Mouse (Mus musculus) adrenal gland, postnatal 4 days (tissue): ENCODE data around the gene Zfp85. TPM values are rescaled to one million over a fixed set of nuclear protein-coding genes. Genes with fewer than 3 reads are reported as not detected.
"Not testable (repeated sequence)": the region's sequence is repeated elsewhere in the genome, so short reads cannot be mapped to it uniquely, and the experiment has no call there.

Experiments used
- DNase-seq, 2 experiments: peaks; one replicate each; pipeline ENCODE4 v3.0.0; 2021 to 2022; ENCODE audit warnings: low spot score in 2 of 2, mixed read lengths in 2 of 2
- long read RNA-seq, 2 experiments: library from polyadenylated mRNA; stranded (forward); transcript quantifications; one replicate each; pipeline ENCODE4 v2.0.0; 2021
- total RNA-seq, 2 experiments: library from RNA; stranded (reverse); gene quantifications; 2 replicates each; pipeline ENCODE4 v1.2.3; 2021

The Zfp85 gene
- 1 to 10 TPM; 8.3 TPM for total RNA-seq
- long read RNA-seq, experiment 1, partial matches to known transcripts: 0 of 3 reads
- long read RNA-seq, experiment 1, other reads (novel, unspliced or antisense): 1 of 3 reads
- long read RNA-seq, experiment 2, transcript Zfp85-202 (4 exons, 2,312 nt): major isoform, 6 of 10 reads
- long read RNA-seq, experiment 2, partial matches to known transcripts: 1 of 10 reads
- long read RNA-seq, experiment 2, other reads (novel, unspliced or antisense): 2 of 10 reads

DNA sequence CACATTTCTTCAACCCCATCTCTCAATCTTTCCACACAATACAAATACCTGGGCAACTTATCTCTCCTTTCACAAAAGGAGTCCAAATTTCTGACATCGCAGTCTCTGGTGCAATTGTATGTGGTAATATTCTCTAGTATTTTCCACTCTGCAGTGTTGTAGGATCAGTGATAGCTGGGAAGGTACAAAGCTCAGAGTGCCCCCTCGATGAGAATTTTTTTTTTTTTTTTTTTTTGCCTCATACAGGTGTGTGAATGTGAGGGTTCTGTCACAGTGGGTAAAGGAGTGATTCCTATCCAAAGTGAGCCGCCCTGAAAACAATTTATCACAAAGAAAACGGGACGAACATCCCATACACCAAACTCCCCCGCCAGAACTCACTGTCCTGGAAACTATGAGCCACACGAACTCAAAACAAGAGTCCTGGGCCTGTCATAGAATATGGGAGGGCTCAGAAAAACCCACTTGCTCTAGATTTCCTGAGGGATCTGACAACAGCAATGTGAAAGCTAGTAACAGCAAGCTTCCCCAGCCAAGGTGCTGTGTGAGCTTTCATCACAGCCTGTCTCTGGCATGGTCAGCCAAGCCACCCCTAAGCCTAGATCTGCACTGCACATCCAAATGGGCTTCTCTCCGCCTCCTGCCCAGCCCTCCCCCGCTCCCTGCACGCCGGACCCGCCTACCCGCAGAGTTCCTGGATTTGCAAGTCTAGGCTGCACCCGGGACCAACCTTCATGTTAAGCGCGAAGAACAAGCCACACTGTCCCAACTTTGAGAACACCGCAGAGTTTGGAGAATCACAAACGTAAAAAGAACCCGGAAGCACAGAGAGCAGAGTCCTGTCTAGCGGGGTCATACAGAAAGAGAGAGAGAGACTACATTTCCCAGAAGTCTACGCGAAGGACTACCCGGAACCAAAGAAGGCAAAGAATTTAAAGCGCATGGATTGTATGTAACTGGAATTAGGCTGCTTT is at the start of gene Zfp85:
Gene Zfp85, minus strand, starts transcription at position 896 of the 974 bp plus-strand sequence.
- peak; percentile 31 to 56 for DNase-seq

- DNase-seq: not testable (repeated sequence)
These were observed 44.1 kb upstream of the Zfp85 start for GRCm38 (mm10) chr13:67799151-67799550.

DNA sequence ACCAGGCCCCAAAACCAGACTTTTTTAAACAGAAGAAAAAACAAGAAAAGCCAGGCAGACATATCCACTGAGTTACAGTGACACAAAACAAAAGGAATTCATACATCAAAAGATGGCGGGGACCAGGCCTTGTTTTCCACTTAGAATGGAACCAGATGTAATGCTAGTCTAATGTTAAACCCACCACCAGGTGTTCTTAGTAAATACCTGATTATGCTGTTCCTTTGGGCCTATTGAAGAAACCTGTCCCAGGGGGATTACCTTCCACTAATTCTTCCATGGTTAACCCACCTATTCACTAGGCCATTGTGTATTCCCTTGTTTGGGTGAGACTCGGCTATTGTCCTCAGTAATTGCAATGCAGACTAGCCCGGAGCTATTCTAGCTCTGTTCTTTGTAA is 43.6 kb upstream of the Zfp85 start:
- DNase-seq: no peak

DNA sequence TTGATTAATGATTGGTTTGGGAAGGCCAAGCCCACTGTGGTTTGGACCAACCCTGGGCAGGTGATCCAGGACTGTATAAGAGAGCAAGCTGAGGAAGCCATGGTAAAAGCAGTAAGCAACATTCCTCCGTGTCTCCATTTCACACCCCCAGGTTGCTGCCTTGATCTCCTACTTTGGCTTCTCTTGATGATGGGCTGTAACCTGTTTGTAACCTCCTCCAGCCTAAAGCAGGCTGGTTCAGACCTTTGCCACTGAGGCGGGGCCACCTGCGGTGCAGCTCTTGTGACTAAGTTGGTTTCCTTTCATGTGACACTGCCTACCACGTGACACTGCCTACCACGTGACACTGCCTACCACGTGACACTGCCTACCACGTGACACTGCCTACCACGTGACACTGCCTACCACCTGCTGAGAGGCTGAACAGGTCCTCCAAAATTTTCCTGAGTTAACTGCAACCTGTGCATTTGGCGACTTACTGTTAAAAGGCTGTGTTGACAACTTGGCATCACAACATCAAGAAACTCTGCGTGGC is 37.0 kb upstream of the Zfp85 start:
- no peak for DNase-seq

- DNase-seq: peak; percentile 5 to 17
These were observed 24.5 kb upstream of the Zfp85 start, which contains the start of gene Zfp493 for GRCm38 (mm10) chr13:67779265-67780221. Gene Zfp493, plus strand, starts transcription at chr13:67779693.

DNA sequence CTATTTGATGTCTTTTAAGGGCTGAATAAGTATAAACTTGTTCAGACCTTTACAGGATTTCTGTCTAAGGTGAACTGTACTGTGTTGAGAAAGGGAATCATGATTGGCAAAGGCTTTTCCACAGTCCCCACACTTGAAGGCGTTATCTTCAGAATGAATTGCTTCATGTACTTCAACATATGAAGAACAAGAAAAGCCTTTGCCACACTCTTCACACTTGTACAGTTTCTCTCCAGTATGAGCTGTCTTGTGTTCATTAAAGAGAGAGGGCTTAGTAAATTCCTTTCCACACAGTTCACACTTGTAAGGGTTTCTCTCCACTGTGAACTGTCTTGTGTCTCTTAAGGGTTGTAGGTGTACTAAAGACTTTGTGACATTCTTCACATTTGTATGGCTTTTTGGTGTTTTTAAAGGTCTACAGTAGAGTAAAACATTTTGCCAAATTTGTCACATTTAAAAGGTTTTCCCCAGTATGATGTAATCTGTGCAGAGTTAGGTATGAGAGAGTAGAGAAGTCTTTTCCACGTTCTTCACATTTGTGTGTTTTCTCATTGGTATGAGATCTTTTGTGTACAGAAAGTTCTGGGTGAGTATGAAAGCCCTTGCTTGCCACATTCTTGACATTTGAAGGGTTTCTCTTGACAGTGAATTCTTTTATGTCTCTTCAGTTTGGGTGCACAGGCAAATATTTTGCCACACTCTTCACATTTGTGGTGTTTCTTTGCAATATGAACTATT is 8.2 kb upstream of the Zfp85 start:
- DNase-seq: no peak

- no peak for DNase-seq
These were observed 4.9 kb upstream of the Zfp85 start for GRCm38 (mm10) chr13:67759966-67760365.

DNA sequence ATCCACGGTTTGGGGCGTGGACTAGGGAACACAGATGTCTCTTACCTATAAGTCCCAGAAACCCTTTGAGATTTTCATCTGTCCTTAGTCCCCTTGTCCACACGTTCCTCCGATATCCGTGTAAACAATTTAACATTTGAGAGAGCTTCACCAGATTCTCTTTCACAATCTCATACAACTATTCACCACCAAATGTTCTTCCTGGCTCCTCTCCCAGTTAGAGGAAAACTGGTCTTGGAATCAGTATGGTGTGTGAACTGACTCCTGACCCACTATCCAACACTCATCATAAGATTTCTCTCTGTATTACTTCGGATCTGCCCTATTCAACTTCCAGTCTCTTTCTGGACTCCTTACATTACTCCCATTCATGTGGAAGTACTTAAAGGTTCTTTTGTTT is 733 bp upstream of the Zfp85 start:
- no peak for DNase-seq

DNA sequence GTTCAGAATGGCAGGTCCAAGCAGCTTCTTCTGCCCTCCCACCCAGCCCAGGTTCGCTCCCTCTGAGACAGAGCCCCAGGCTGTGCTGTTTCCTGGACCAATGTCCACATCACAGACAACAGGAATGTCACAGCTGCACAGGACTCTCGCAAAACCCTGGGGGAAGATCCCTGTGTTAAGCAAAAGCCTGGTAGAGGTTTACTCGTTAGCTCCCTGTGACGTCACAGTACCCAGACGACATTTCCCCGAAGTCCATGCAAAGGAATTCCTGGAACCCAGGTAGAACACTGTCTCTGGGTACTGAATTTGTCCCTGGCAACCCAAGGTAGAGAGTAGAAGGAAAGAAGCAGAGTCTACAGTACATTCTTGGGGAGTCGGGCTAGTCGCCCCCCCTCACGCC is 11.1 kb downstream of the Zfp85 start:
- DNase-seq: no peak

GRCm38 (mm10) chr13:67742941-67743340 is 12.1 kb downstream of the Zfp85 start:
- no peak for DNase-seq

GRCm38 (mm10) chr13:67734391-67734790 is 20.6 kb downstream of the Zfp85 start:
- DNase-seq: not testable (repeated sequence)

GRCm38 (mm10) chr13:67729441-67729840 is 25.6 kb downstream of the Zfp85 start:
- not testable (repeated sequence) for DNase-seq

- peak; percentile 9 to 20 for DNase-seq
These were observed 26.2 kb downstream of the Zfp85 start, which contains the start of gene Zfp65 for GRCm38 (mm10) chr13:67728641-67729318. Gene Zfp65, minus strand, starts transcription at chr13:67729173.

GRCm38 (mm10) chr13:67728106-67728505 is 26.9 kb downstream of the Zfp85 start:
- DNase-seq: no peak

DNA sequence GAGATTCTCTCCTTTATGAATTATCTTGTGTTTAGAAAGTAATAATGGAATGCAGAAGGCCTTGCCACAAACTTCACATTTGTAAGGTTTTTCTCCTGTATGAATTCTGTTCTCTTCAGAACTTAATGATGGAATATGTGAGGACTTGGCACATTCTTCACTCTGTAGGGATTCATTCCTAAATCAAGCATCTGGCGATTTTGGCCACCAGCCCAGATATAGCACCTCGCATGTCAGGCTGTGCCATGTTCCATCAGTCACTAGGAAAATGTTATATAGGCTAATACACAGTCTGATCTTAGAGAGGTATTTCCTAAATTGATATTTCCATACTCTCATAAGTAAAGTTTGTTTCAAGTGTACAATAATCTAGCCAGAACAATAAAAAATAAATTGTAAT is 29.7 kb downstream of the Zfp85 start:
- not testable (repeated sequence) for DNase-seq

DNA sequence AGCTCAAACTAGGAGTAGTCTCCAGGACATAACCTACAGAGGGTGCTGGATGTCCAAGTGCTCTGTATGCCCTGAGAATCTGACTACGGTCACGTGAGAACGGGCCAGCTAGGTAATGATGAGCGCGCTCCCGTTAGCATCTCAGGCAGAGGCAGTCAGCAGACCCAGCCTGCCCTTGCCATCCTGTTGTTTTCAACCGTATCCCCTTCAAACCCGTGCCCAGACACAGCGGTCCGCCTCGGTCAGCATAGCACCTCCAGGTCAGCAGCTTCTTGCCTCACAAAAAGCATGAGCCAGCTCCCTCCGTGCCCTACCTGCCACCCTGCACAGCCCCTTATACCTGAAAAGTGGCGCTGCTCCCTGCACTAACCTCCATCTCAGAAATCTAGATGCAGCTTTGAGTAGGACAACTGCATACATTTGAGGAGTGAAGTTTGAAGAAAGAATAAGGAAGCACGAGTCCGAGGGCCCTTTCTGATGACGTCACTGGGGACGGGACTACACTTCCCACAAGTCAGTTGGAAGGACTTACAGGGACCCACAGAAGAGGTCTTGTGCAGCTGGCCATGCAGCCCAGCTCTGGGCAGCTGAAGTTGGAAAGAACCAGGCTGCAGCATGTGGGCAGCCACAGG is 31.1 kb downstream of the Zfp85 start:
- peak; percentile 57 to 71 for DNase-seq
